Mouse (Mus musculus): ENCODE results near the gene Lnpk. TPM values are rescaled to one million over a fixed set of nuclear protein-coding genes. Genes with fewer than 3 reads are reported as not detected.

Gene Lnpk
- polyA plus RNA-seq, 1 experiment from 2014 or later = 25.7 TPM

GRCm38 (mm10) chr2:74548306-74548705 is 30.9 kb downstream of the Lnpk start:
- Histone ChIP-seq H3K4me1 (replicated peaks; ENCODE audit: control insufficient read depth, insufficient read depth, low read length) (no peaks in the 10 kb centered on the region), H3K36me3 (ENCODE audit: control insufficient read depth, insufficient read depth, low read length) (peaks cover 3% of the 10 kb centered on the region; the same call in 1 of the 2 replicates), H3K9ac (ENCODE audit: low read depth, low read length) (no peak overlapping the region), H3K4me2 (no peak overlapping the region), H3K27me3 (replicated peaks; ENCODE audit: control insufficient read depth, insufficient read depth, low read length) (no peaks in the 10 kb centered on the region), H3K4me3 (ENCODE audit: low read depth, low read length) (no peak overlapping the region), H3K9me3 (ENCODE audit: control insufficient read depth, low read length) (no peaks in the 10 kb centered on the region), H3K27ac (ENCODE audit: low read depth, low read length) (no peak overlapping the region)
- 81% methylated on average over 2 of the region's 2 CpGs for WGBS
- ATAC-seq (replicated peaks; ENCODE audit: low FRiP score) (no peak), DNase-seq (ENCODE audit: low spot score) (no peak)

DNA sequence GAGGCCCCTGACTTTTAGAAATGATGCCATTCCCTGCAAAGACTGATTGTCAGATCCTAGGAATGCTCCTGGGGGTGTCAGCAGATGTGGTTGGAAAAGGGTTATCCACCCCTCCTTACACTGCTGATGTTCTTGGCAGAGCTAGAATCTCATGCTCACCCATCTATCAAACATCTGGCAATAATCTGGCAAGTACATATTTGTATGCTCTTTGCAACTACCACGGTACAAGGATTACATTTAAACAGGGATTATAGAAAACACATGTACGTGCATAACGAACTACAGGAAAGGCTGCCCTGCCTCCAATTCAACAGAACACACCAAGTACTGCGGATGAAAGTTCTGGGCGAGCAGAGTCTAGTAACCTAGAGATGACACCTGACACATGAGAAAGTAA is 70.9 kb downstream of the Lnpk start:
- Histone ChIP-seq H3K9ac (ENCODE audit: low read depth, low read length) (no peak overlapping the region), H3K9me3 (ENCODE audit: control insufficient read depth, low read length) (no peaks in the 10 kb centered on the region), H3K4me3 (ENCODE audit: low read depth, low read length) (no peak overlapping the region), H3K27me3 (replicated peaks; ENCODE audit: control insufficient read depth, insufficient read depth, low read length) (no peaks in the 10 kb centered on the region), H3K4me2 (no peak overlapping the region), H3K36me3 (ENCODE audit: control insufficient read depth, insufficient read depth, low read length) (no peaks in the 10 kb centered on the region), H3K27ac (ENCODE audit: low read depth, low read length) (no peak overlapping the region), H3K4me1 (replicated peaks; ENCODE audit: control insufficient read depth, insufficient read depth, low read length) (no peaks in the 10 kb centered on the region)
- ATAC-seq (replicated peaks; ENCODE audit: low FRiP score) (no peak), DNase-seq (ENCODE audit: low spot score) (no peak)
- WGBS = 82% methylated on average over 5 of the region's 5 CpGs

GRCm38 (mm10) chr2:74506439-74506838 is 72.8 kb downstream of the Lnpk start:
- Histone ChIP-seq H3K4me1 (replicated peaks; ENCODE audit: control insufficient read depth, insufficient read depth, low read length) (no peaks in the 10 kb centered on the region), H3K27me3 (replicated peaks; ENCODE audit: control insufficient read depth, insufficient read depth, low read length) (no peaks in the 10 kb centered on the region), H3K9ac (ENCODE audit: low read depth, low read length) (no peak overlapping the region), H3K9me3 (ENCODE audit: control insufficient read depth, low read length) (no peaks in the 10 kb centered on the region), H3K36me3 (ENCODE audit: control insufficient read depth, insufficient read depth, low read length) (no peaks in the 10 kb centered on the region), H3K4me3 (ENCODE audit: low read depth, low read length) (no peak overlapping the region), H3K4me2 (no peak overlapping the region), H3K27ac (ENCODE audit: low read depth, low read length) (no peak overlapping the region)
- WGBS = 46% methylated on average over 8 of the region's 8 CpGs
- ATAC-seq (replicated peaks; ENCODE audit: low FRiP score) = no peak
- DNase-seq (ENCODE audit: low spot score) = no peak

- ATAC-seq (replicated peaks; ENCODE audit: low FRiP score) = no peak
- Histone ChIP-seq H3K27ac (ENCODE audit: low read depth, low read length) (no peak overlapping the region), H3K36me3 (ENCODE audit: control insufficient read depth, insufficient read depth, low read length) (no peaks in the 10 kb centered on the region), H3K9ac (ENCODE audit: low read depth, low read length) (no peak overlapping the region), H3K4me3 (ENCODE audit: low read depth, low read length) (no peak overlapping the region), H3K9me3 (ENCODE audit: control insufficient read depth, low read length) (no peaks in the 10 kb centered on the region), H3K4me2 (no peak overlapping the region), H3K4me1 (replicated peaks; ENCODE audit: control insufficient read depth, insufficient read depth, low read length) (no peaks in the 10 kb centered on the region), H3K27me3 (replicated peaks; ENCODE audit: control insufficient read depth, insufficient read depth, low read length) (no peaks in the 10 kb centered on the region)
- no peak for DNase-seq (ENCODE audit: low spot score)
- WGBS = 81% methylated on average over 2 of the region's 2 CpGs
Observed at GRCm38 (mm10) chr2:74500307-74500706, 78.9 kb downstream of the Lnpk start.

DNA sequence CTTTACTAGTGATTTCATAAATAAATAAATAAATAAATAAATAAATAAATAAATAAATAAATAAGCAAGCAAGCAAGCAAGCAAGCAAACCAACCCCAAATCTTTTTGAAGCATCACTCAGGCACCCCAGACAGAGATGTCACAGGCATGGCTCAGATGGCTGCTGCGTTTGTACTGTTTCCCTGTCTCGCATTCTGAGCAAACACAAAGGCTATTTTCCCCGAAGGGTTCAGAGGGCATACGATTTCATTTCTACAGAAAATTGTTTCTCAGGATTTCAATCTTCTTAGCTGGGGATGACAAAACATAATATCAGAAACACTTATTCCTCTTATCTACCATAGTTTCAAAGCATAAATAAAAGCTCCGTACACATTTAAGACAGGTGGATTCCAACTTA is 81.4 kb downstream of the Lnpk start:
- H3K4me2 ChIP-seq = no peak overlapping the region
- H3K4me1 ChIP-seq (replicated peaks; ENCODE audit: control insufficient read depth, insufficient read depth, low read length) = no peaks in the 10 kb centered on the region
- H3K4me3 ChIP-seq (ENCODE audit: low read depth, low read length) = no peak overlapping the region
- DNase-seq (ENCODE audit: low spot score) (no peak), ATAC-seq (replicated peaks; ENCODE audit: low FRiP score) (no peak)
- no peaks in the 10 kb centered on the region for H3K27me3 ChIP-seq (replicated peaks; ENCODE audit: control insufficient read depth, insufficient read depth, low read length)
- WGBS = 85% methylated on average over 5 of the region's 5 CpGs
- no peak overlapping the region for H3K9ac ChIP-seq (ENCODE audit: low read depth, low read length)
- H3K36me3 ChIP-seq (ENCODE audit: control insufficient read depth, insufficient read depth, low read length) = no peaks in the 10 kb centered on the region
- H3K9me3 ChIP-seq (ENCODE audit: control insufficient read depth, low read length) = no peaks in the 10 kb centered on the region
- no peak overlapping the region for H3K27ac ChIP-seq (ENCODE audit: low read depth, low read length)

- H3K4me1 ChIP-seq (replicated peaks; ENCODE audit: control insufficient read depth, insufficient read depth, low read length) = no peaks in the 10 kb centered on the region
- DNase-seq (ENCODE audit: low spot score) = no peak
- no peak overlapping the region for H3K9ac ChIP-seq (ENCODE audit: low read depth, low read length)
- H3K27me3 ChIP-seq (replicated peaks; ENCODE audit: control insufficient read depth, insufficient read depth, low read length) = no peaks in the 10 kb centered on the region
- no peaks in the 10 kb centered on the region for H3K9me3 ChIP-seq (ENCODE audit: control insufficient read depth, low read length)
- H3K4me2 ChIP-seq = no peak overlapping the region
- no peak for ATAC-seq (replicated peaks; ENCODE audit: low FRiP score)
- H3K36me3 ChIP-seq (ENCODE audit: control insufficient read depth, insufficient read depth, low read length) = no peaks in the 10 kb centered on the region
- H3K4me3 ChIP-seq (ENCODE audit: low read depth, low read length) = no peak overlapping the region
- 77% methylated on average over 13 of the region's 13 CpGs for WGBS
- H3K27ac ChIP-seq (ENCODE audit: low read depth, low read length) = no peak overlapping the region
Observed at GRCm38 (mm10) chr2:74491426-74491825, 87.8 kb downstream of the Lnpk start.

GRCm38 (mm10) chr2:74490186-74490585 is 89.0 kb downstream of the Lnpk start:
- ATAC-seq (replicated peaks; ENCODE audit: low FRiP score) = no peak
- Histone ChIP-seq H3K27me3 (replicated peaks; ENCODE audit: control insufficient read depth, insufficient read depth, low read length) (no peaks in the 10 kb centered on the region), H3K36me3 (ENCODE audit: control insufficient read depth, insufficient read depth, low read length) (no peaks in the 10 kb centered on the region), H3K4me3 (ENCODE audit: low read depth, low read length) (no peak overlapping the region), H3K27ac (ENCODE audit: low read depth, low read length) (no peak overlapping the region), H3K9ac (ENCODE audit: low read depth, low read length) (no peak overlapping the region), H3K9me3 (ENCODE audit: control insufficient read depth, low read length) (no peaks in the 10 kb centered on the region), H3K4me1 (replicated peaks; ENCODE audit: control insufficient read depth, insufficient read depth, low read length) (no peaks in the 10 kb centered on the region), H3K4me2 (no peak overlapping the region)
- WGBS = 82% methylated on average over 1 of the region's 1 CpGs
- DNase-seq (ENCODE audit: low spot score) = no peak

DNA sequence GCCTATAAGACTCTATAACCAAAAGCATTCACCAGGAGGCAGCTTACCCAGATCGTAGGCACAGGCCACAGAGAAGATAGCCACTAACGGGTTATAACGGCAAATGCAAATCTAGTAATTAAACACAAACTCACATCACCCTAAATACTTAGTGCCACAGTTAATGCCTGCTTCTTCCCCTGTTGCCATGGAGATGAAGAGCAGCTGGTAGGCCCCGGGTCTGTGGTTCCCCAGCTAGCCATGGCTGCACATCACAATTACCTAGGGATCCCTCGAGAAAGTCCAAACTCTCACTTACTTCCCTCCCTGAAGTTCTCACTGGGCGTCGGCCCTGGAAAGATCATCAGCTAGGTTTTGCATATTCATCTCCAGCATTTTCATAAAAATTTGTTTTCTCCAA is 90.8 kb downstream of the Lnpk start:
- Histone ChIP-seq H3K9me3 (ENCODE audit: control insufficient read depth, low read length) (no peaks in the 10 kb centered on the region), H3K4me2 (no peak overlapping the region), H3K4me1 (replicated peaks; ENCODE audit: control insufficient read depth, insufficient read depth, low read length) (no peaks in the 10 kb centered on the region), H3K27me3 (replicated peaks; ENCODE audit: control insufficient read depth, insufficient read depth, low read length) (no peaks in the 10 kb centered on the region), H3K9ac (ENCODE audit: low read depth, low read length) (no peak overlapping the region), H3K4me3 (ENCODE audit: low read depth, low read length) (no peak overlapping the region), H3K36me3 (ENCODE audit: control insufficient read depth, insufficient read depth, low read length) (no peaks in the 10 kb centered on the region), H3K27ac (ENCODE audit: low read depth, low read length) (no peak overlapping the region)
- no peak for ATAC-seq (replicated peaks; ENCODE audit: low FRiP score)
- no peak for DNase-seq (ENCODE audit: low spot score)
- WGBS = 80% methylated on average over 7 of the region's 7 CpGs

DNA sequence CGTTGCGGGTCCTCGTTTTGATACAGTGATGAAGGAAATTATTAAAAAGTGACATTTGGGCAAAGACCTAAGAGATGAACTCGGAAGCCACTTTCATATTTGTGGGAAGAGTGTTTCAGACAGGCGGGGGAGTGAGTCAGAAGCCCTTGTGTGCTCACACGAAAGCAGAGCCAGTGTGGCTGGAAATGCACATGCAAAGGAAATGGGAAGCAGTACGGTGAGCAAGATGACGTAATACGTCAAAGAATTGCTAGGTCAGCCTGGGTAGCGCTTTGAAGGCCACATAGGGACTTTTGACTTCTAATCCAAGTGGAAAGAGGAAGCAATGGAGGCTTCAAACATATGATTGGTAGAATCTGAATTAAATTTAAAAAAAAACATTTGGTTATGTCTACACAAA is 96.6 kb downstream of the Lnpk start:
- no peak overlapping the region for H3K9ac ChIP-seq (ENCODE audit: low read depth, low read length)
- H3K4me2 ChIP-seq = no peak overlapping the region
- no peaks in the 10 kb centered on the region for H3K4me1 ChIP-seq (replicated peaks; ENCODE audit: control insufficient read depth, insufficient read depth, low read length)
- no peak overlapping the region for H3K4me3 ChIP-seq (ENCODE audit: low read depth, low read length)
- ATAC-seq (replicated peaks; ENCODE audit: low FRiP score) = no peak
- H3K27ac ChIP-seq (ENCODE audit: low read depth, low read length) = no peak overlapping the region
- H3K9me3 ChIP-seq (ENCODE audit: control insufficient read depth, low read length) = no peaks in the 10 kb centered on the region
- no peaks in the 10 kb centered on the region for H3K36me3 ChIP-seq (ENCODE audit: control insufficient read depth, insufficient read depth, low read length)
- no peak for DNase-seq (ENCODE audit: low spot score)
- no peaks in the 10 kb centered on the region for H3K27me3 ChIP-seq (replicated peaks; ENCODE audit: control insufficient read depth, insufficient read depth, low read length)
- 73% methylated on average over 10 of the region's 10 CpGs for WGBS
